Mouse (Mus musculus) E14TG2a.4 (cell line): ENCODE data around the gene Ssbp2.

ENCODE experiments used
- H3K27me3 ChIP-seq: 2 replicates; pipeline ENCODE4 v1.6.1; 2014; ENCODE audit warnings: low read length, control low read depth; ENCODE audit not compliant: insufficient read depth
- H3K36me3 ChIP-seq: 2 replicates; pipeline ENCODE4 v1.6.1; 2014; ENCODE audit warnings: low read length, control low read depth; ENCODE audit not compliant: insufficient read depth
- H3K4me1 ChIP-seq: replicated peaks from 2 replicates; pipeline ENCODE4 v1.6.1; 2014; ENCODE audit warnings: low read depth, low read length, control low read depth
- H3K4me3 ChIP-seq: replicated peaks from 2 replicates; pipeline ENCODE4 v1.5.1; 2014; ENCODE audit warnings: mild to moderate bottlenecking, low read length
- H3K9me3 ChIP-seq: 2 replicates; pipeline ENCODE4 v1.6.1; 2014; ENCODE audit warnings: low read length, control low read depth
- CTCF ChIP-seq: conservative IDR thresholded peaks from 2 replicates; pipeline ENCODE4 v1.5.1; 2014; ENCODE audit warnings: low read length
- NANOG ChIP-seq: IDR thresholded peaks from 2 replicates; pipeline ENCODE4 v1.6.1; 2014; ENCODE audit warnings: borderline replicate concordance, low read length, mixed read lengths
- POU5F1 ChIP-seq: IDR thresholded peaks from 2 replicates; pipeline ENCODE4 v1.6.1; 2014; ENCODE audit warnings: low read length, borderline replicate concordance

The Ssbp2 gene

DNA sequence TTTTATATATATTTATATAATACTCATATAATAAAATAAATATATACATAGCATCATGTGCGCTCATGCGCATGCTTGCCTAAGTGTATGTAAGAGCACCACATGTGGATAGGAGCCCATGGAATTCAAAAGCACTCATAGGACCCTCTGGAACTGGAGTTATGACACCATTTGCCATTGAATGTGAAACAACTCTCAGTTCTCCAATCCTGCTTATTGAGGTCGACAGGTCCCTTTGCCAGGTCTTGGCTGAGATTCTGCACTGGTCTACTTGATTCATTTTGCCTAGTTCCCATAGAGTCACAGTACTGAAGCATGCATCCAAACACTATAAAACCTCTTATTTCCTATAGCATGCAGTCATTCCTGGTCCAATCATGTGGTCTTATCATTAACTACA, 221.4 kb downstream of the Ssbp2 start:
- Histone ChIP-seq H3K4me3 (no peak overlapping the region), H3K27me3 (no peaks in the 10 kb centered on the region), H3K4me1 (no peaks in the 10 kb centered on the region), H3K9me3 (no peaks in the 10 kb centered on the region), H3K36me3 (no peaks in the 10 kb centered on the region)
- TF ChIP-seq POU5F1 (no peak), NANOG (no peak), CTCF (no peak)

DNA sequence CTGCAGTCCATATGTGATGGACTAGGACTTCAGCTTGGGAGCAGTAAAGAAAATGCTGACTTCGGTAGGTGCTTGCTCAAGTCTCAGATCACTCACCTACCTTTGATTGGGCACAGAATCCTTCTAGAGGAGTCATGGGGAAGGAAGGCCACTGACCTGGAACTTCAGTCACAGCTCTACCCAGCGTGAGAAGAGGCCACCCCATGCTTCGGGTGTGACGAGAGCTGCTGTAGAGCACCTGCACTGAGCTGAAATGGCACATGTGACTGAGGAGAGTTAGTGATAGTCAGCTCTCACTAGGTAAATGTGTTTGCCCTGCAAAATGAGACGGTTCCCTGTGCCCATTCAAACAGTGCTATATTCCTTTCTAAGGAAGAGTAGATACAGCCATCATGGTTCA, 230.0 kb downstream of the Ssbp2 start:
- Histone ChIP-seq H3K9me3 (no peaks in the 10 kb centered on the region; the same call in 1 of the 2 replicates), H3K36me3 (no peaks in the 10 kb centered on the region), H3K4me3 (no peak overlapping the region), H3K4me1 (no peaks in the 10 kb centered on the region), H3K27me3 (no peaks in the 10 kb centered on the region)
- no peak for TF ChIP-seq NANOG
- TF ChIP-seq POU5F1, result no peak
- no peak for TF ChIP-seq CTCF

DNA sequence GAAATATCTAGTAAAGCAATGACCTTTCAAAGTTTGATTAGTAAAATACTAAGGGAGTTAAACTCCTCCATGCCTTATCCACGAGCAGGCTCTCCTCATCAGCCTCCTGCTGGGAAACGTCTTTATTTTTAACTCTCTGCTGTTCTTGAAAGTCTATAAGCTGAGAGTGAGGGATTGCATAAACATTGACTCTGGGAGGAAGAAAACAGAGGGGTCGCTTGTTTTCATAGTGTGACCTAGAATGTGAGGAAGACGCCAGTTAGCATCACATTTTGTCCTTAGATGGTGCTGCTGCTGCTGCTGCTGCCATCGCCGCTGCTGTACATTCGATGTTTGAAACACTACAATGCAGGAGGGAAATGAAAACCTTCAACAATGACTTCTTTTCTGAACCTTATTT, 233.5 kb downstream of the Ssbp2 start:
- Histone ChIP-seq H3K4me3 (no peak overlapping the region), H3K27me3 (no peaks in the 10 kb centered on the region), H3K9me3 (no peaks in the 10 kb centered on the region), H3K36me3 (no peaks in the 10 kb centered on the region), H3K4me1 (no peaks in the 10 kb centered on the region)
- no peak for TF ChIP-seq POU5F1

GRCm38 (mm10) chr13:91695406-91695805, 235.3 kb downstream of the Ssbp2 start:
- TF ChIP-seq POU5F1, result no peak
- no peak for TF ChIP-seq CTCF
- H3K27me3 ChIP-seq, result no peaks in the 10 kb centered on the region
- H3K4me1 ChIP-seq, result no peaks in the 10 kb centered on the region
- H3K36me3 ChIP-seq, result no peaks in the 10 kb centered on the region
- no peaks in the 10 kb centered on the region for H3K9me3 ChIP-seq
- no peak overlapping the region for H3K4me3 ChIP-seq

DNA sequence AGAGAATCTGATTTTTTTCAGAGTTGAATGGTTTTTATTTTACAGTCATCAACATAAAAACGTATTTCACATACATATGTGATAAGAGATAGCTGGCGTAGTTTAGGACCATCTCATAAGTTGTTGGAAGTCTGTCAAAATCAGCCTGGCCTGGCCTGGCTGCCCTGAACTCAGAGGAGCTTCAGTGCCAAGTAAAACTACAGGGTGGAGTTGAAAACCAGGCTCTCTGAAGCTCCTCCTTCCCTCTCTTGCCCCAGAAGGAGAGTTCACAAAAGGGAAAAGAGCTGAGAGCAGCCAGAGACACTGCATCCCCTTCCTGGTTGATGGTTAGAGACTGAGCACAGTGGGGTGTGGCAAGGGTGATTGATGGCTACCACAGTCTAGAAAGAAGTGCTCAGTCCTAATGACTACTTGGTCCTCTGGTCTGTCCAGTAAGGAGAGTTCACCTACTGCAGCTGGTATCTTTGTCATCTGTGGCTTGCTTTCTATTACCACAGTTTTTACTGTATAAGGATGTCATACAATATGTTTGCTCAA, 236.1 kb downstream of the Ssbp2 start:
- H3K36me3 ChIP-seq, result no peaks in the 10 kb centered on the region
- no peaks in the 10 kb centered on the region for H3K9me3 ChIP-seq
- no peaks in the 10 kb centered on the region for H3K4me1 ChIP-seq
- no peak overlapping the region for H3K4me3 ChIP-seq
- TF ChIP-seq POU5F1, result no peak
- TF ChIP-seq NANOG, result no peak
- TF ChIP-seq CTCF, result no peak
- no peaks in the 10 kb centered on the region for H3K27me3 ChIP-seq

GRCm38 (mm10) chr13:91697011-91697410, 236.9 kb downstream of the Ssbp2 start:
- H3K4me1 ChIP-seq, result no peaks in the 10 kb centered on the region
- no peaks in the 10 kb centered on the region for H3K9me3 ChIP-seq
- no peaks in the 10 kb centered on the region for H3K36me3 ChIP-seq
- H3K27me3 ChIP-seq, result no peaks in the 10 kb centered on the region
- TF ChIP-seq POU5F1 (no peak), CTCF (peak; percentile 77), NANOG (no peak)
- H3K4me3 ChIP-seq, result no peak overlapping the region

GRCm38 (mm10) chr13:91702337-91702736, 242.3 kb downstream of the Ssbp2 start:
- TF ChIP-seq NANOG (no peak), POU5F1 (no peak), CTCF (no peak)
- Histone ChIP-seq H3K9me3 (no peaks in the 10 kb centered on the region), H3K27me3 (no peaks in the 10 kb centered on the region), H3K36me3 (no peaks in the 10 kb centered on the region), H3K4me1 (no peaks in the 10 kb centered on the region), H3K4me3 (no peak overlapping the region)

DNA sequence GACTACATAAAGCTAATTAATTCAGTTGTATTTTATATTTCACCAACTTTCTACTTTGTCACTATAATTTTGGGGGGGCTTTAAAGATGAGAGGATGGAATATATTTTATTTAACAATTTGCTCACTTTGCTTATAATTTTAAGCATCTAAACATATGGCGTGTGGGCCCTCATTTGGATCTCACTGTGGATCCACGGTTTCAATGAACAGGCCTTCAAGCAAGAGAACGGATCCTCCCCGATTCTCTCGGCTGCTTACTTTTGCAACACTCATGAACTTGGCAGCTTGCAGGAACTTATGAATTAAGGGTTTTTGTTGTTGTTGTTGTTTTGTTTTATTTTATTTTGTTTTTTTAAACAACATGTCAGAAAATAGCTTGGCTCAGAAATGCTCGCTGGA, 259.4 kb downstream of the Ssbp2 start:
- H3K36me3 ChIP-seq, result no peaks in the 10 kb centered on the region
- 0 out of 2 replicates have a peak, but pooled peaks cover 6% of the 10 kb centered on the region for H3K4me1 ChIP-seq
- H3K9me3 ChIP-seq, result no peaks in the 10 kb centered on the region
- TF ChIP-seq NANOG, result no peak
- TF ChIP-seq CTCF, result no peak
- no peak for TF ChIP-seq POU5F1
- 0 out of 2 replicates have a peak, but pooled peaks cover 5% of the 10 kb centered on the region for H3K27me3 ChIP-seq
- H3K4me3 ChIP-seq, result no peak overlapping the region

GRCm38 (mm10) chr13:91723108-91723735, 263.1 kb downstream of the Ssbp2 start:
- no peak for TF ChIP-seq POU5F1
- TF ChIP-seq CTCF, result peak; percentile 50
- no peaks in the 10 kb centered on the region for H3K9me3 ChIP-seq
- H3K4me3 ChIP-seq, result 0 out of 2 replicates have a peak overlapping the region, but pooled peaks have one; percentile 26
- 0 out of 2 replicates have a peak, but pooled peaks cover 6% of the 10 kb centered on the region for H3K4me1 ChIP-seq
- H3K27me3 ChIP-seq, result 0 out of 2 replicates have a peak, but pooled peaks cover 5% of the 10 kb centered on the region
- H3K36me3 ChIP-seq, result no peaks in the 10 kb centered on the region
